Mouse (Mus musculus) stomach, embryonic 16.5 days (tissue): ENCODE measurements around the gene Syne1. TPM values are rescaled to one million over a fixed set of nuclear protein-coding genes. Genes with fewer than 3 reads are reported as not detected.

Source experiments
- ATAC-seq: fragments of 200-750 bp; cut with Nextera tagmentation; 2 replicates; pipeline ENCODE4 v1.8.0; 2017; ENCODE audit warnings: moderate number of reproducible peaks, moderate TSS enrichment; ENCODE audit not compliant: insufficient read depth, low FRiP score
- H3K27ac ChIP-seq: fragments of 300-500 bp; sonication (generic); 2 replicates; pipeline ENCODE4 v1.5.1; 2014; ENCODE audit warnings: low read length
- H3K27me3 ChIP-seq: fragments of 300-500 bp; sonication (generic); 2 replicates; pipeline ENCODE4 v1.6.1; 2014; ENCODE audit warnings: low read length, control low read depth, mixed read lengths; ENCODE audit not compliant: control insufficient read depth, insufficient read depth
- H3K36me3 ChIP-seq: fragments of 300-500 bp; sonication (generic); 2 replicates; pipeline ENCODE4 v1.6.1; 2014; ENCODE audit warnings: low read length; ENCODE audit not compliant: control insufficient read depth, insufficient read depth
- H3K4me1 ChIP-seq: fragments of 300-500 bp; sonication (generic); 2 replicates; pipeline ENCODE4 v1.6.1; 2014; ENCODE audit warnings: low read length, control low read depth, mixed read lengths; ENCODE audit not compliant: control insufficient read depth, insufficient read depth
- H3K4me2 ChIP-seq: fragments of 300-500 bp; sonication (generic); 2 replicates; pipeline ENCODE4 v1.6.1; 2014; ENCODE audit warnings: low read depth, low read length, mixed read lengths
- H3K4me3 ChIP-seq: fragments of 300-500 bp; sonication (generic); replicated peaks from 2 replicates; pipeline ENCODE4 v1.5.1; 2014; ENCODE audit warnings: mild to moderate bottlenecking, low read length
- H3K9ac ChIP-seq: fragments of 300-500 bp; sonication (generic); 2 replicates; pipeline ENCODE4 v1.6.1; 2014; ENCODE audit warnings: low read length
- H3K9me3 ChIP-seq: fragments of 300-500 bp; sonication (generic); replicated peaks from 2 replicates; pipeline ENCODE4 v1.6.1; 2016; ENCODE audit warnings: low read length, control low read depth; ENCODE audit not compliant: control insufficient read depth
- WGBS: fragments of 180-500 bp; shearing (Covaris S2); extraction: QIAGEN DNeasy Blood & Tissue Kit; methylation state at CpG from one replicate; pipeline ENCODE4 v1.1.7; 2014; 5-methylcytosine and 5-hydroxymethylcytosine counted together
- polyA plus RNA-seq: library from polyadenylated mRNA; unstranded; fragments of >200 nt; fragmentation: Nextera tagmentation; extraction: Ambion mirVana; gene quantifications from 2 replicates; pipeline ENCODE4 v1.2.1, GENCODE M21; 2015

The Syne1 gene
- polyA plus RNA-seq, 1 experiment from 2014 or later: 9.4 TPM

GRCm38 (mm10) chr10:5288262-5288661, 263.0 kb downstream of the Syne1 start:
- no peaks in the 10 kb centered on the region for H3K4me1 ChIP-seq
- WGBS: 22% methylated on average over 6 of the region's 6 CpGs
- ATAC-seq: peak; percentile 35; the same call in 1 of the 2 replicates
- H3K4me2 ChIP-seq: peak overlapping the region; percentile 56
- no peaks in the 10 kb centered on the region for H3K27me3 ChIP-seq
- H3K4me3 ChIP-seq: peak overlapping the region; percentile 37
- H3K27ac ChIP-seq: peak overlapping the region; percentile 94
- H3K9me3 ChIP-seq: no peaks in the 10 kb centered on the region; the same call in 1 of the 2 replicates
- no peaks in the 10 kb centered on the region; the same call in 1 of the 2 replicates for H3K36me3 ChIP-seq
- H3K9ac ChIP-seq: peak overlapping the region; percentile 26; the same call in 1 of the 2 replicates

- 75% methylated on average over 5 of the region's 5 CpGs for WGBS
- no peak for ATAC-seq
- H3K9ac ChIP-seq: no peak overlapping the region
- no peaks in the 10 kb centered on the region for H3K9me3 ChIP-seq
- H3K36me3 ChIP-seq: no peaks in the 10 kb centered on the region
- no peak overlapping the region for H3K27ac ChIP-seq
- no peak overlapping the region for H3K4me2 ChIP-seq
- H3K4me1 ChIP-seq: no peaks in the 10 kb centered on the region
- no peaks in the 10 kb centered on the region for H3K27me3 ChIP-seq
- no peak overlapping the region for H3K4me3 ChIP-seq
Observed at GRCm38 (mm10) chr10:5275769-5276168, 275.5 kb downstream of the Syne1 start.

GRCm38 (mm10) chr10:5270641-5271040, 280.6 kb downstream of the Syne1 start:
- Histone ChIP-seq H3K9me3 (no peaks in the 10 kb centered on the region), H3K4me1 (no peaks in the 10 kb centered on the region), H3K9ac (no peak overlapping the region), H3K4me2 (no peak overlapping the region), H3K36me3 (no peaks in the 10 kb centered on the region), H3K27me3 (no peaks in the 10 kb centered on the region), H3K27ac (no peak overlapping the region), H3K4me3 (no peak overlapping the region)
- ATAC-seq: no peak
- WGBS: 88% methylated on average over 2 of the region's 2 CpGs

GRCm38 (mm10) chr10:5264418-5264817, 286.9 kb downstream of the Syne1 start:
- Histone ChIP-seq H3K9ac (no peak overlapping the region), H3K4me3 (no peak overlapping the region), H3K4me1 (no peaks in the 10 kb centered on the region), H3K36me3 (peaks cover 1% of the 10 kb centered on the region; the same call in 1 of the 2 replicates), H3K4me2 (no peak overlapping the region), H3K9me3 (no peaks in the 10 kb centered on the region), H3K27me3 (no peaks in the 10 kb centered on the region), H3K27ac (no peak overlapping the region)
- no peak for ATAC-seq
- WGBS: 61% methylated on average over 10 of the region's 10 CpGs

- no peak overlapping the region for H3K4me3 ChIP-seq
- WGBS: 68% methylated on average over 8 of the region's 8 CpGs
- H3K36me3 ChIP-seq: peaks cover 8% of the 10 kb centered on the region; the same call in 1 of the 2 replicates
- no peaks in the 10 kb centered on the region for H3K9me3 ChIP-seq
- no peaks in the 10 kb centered on the region for H3K4me1 ChIP-seq
- no peak for ATAC-seq
- H3K4me2 ChIP-seq: no peak overlapping the region
- no peak overlapping the region for H3K9ac ChIP-seq
- no peaks in the 10 kb centered on the region for H3K27me3 ChIP-seq
- no peak overlapping the region for H3K27ac ChIP-seq
Observed at GRCm38 (mm10) chr10:5262636-5263035, 288.6 kb downstream of the Syne1 start.

GRCm38 (mm10) chr10:5256686-5257085, 294.6 kb downstream of the Syne1 start:
- H3K36me3 ChIP-seq: peaks cover 8% of the 10 kb centered on the region; the same call in 1 of the 2 replicates
- no peaks in the 10 kb centered on the region for H3K9me3 ChIP-seq
- H3K4me2 ChIP-seq: no peak overlapping the region
- no peak for ATAC-seq
- H3K4me3 ChIP-seq: no peak overlapping the region
- no peak overlapping the region for H3K9ac ChIP-seq
- no peaks in the 10 kb centered on the region for H3K27me3 ChIP-seq
- H3K27ac ChIP-seq: no peak overlapping the region
- no peaks in the 10 kb centered on the region for H3K4me1 ChIP-seq

- no peak overlapping the region for H3K9ac ChIP-seq
- H3K4me3 ChIP-seq: no peak overlapping the region
- no peak overlapping the region for H3K4me2 ChIP-seq
- peaks cover 2% of the 10 kb centered on the region; the same call in 1 of the 2 replicates for H3K36me3 ChIP-seq
- H3K9me3 ChIP-seq: no peaks in the 10 kb centered on the region
- H3K27me3 ChIP-seq: no peaks in the 10 kb centered on the region
- H3K27ac ChIP-seq: 0 out of 2 replicates have a peak overlapping the region, but pooled peaks have one; percentile 3
- no peaks in the 10 kb centered on the region for H3K4me1 ChIP-seq
- ATAC-seq: no peak
Observed at GRCm38 (mm10) chr10:5253752-5254151, 297.5 kb downstream of the Syne1 start.

GRCm38 (mm10) chr10:5250702-5251101, 300.6 kb downstream of the Syne1 start:
- Histone ChIP-seq H3K27ac (no peak overlapping the region; the same call in 1 of the 2 replicates), H3K27me3 (no peaks in the 10 kb centered on the region), H3K9me3 (no peaks in the 10 kb centered on the region), H3K9ac (no peak overlapping the region), H3K4me2 (no peak overlapping the region), H3K36me3 (no peaks in the 10 kb centered on the region), H3K4me3 (no peak overlapping the region), H3K4me1 (no peaks in the 10 kb centered on the region)
- 42% methylated on average over 10 of the region's 10 CpGs for WGBS
- ATAC-seq: no peak

- Histone ChIP-seq H3K27me3 (no peaks in the 10 kb centered on the region), H3K9ac (no peak overlapping the region), H3K36me3 (peaks cover 6% of the 10 kb centered on the region; the same call in 1 of the 2 replicates), H3K4me1 (no peaks in the 10 kb centered on the region), H3K9me3 (no peaks in the 10 kb centered on the region), H3K27ac (no peak overlapping the region), H3K4me2 (no peak overlapping the region), H3K4me3 (no peak overlapping the region)
- no peak for ATAC-seq
- WGBS: 81% methylated on average over 4 of the region's 4 CpGs
Observed at GRCm38 (mm10) chr10:5239680-5240079, 311.6 kb downstream of the Syne1 start.
